Mouse (Mus musculus) bone marrow macrophage, adult 2 months (primary cell): Measurements from ENCODE around the gene Slc35f4. TPM values are rescaled to one million over a fixed set of nuclear protein-coding genes. Genes with fewer than 3 reads are reported as not detected.
"Not testable (repeated sequence)": the region's sequence is repeated elsewhere in the genome, so short reads cannot be mapped to it uniquely, and the experiment has no call there.

Experiments
- H3K27ac ChIP-seq: 2 replicates; pipeline ENCODE4 v1.5.1; 2012; ENCODE audit warnings: low read depth, low read length; ENCODE audit not compliant: insufficient read depth
- H3K4me1 ChIP-seq: 2 replicates; pipeline ENCODE4 v1.6.1; 2012; ENCODE audit warnings: low read length; ENCODE audit not compliant: control insufficient read depth, insufficient read depth
- H3K4me3 ChIP-seq: 2 replicates; pipeline ENCODE4 v1.5.1; 2012; ENCODE audit warnings: mild to moderate bottlenecking, low read length, moderate library complexity; ENCODE audit not compliant: insufficient read depth
- CTCF ChIP-seq: IDR thresholded peaks from 2 replicates; pipeline ENCODE4 v1.5.1; 2012; ENCODE audit warnings: low read depth, mild to moderate bottlenecking, low read length, moderate library complexity
- POLR2A ChIP-seq: IDR thresholded peaks from 2 replicates; pipeline ENCODE4 v1.6.1; 2012; ENCODE audit warnings: mild to moderate bottlenecking, low read depth, low read length, borderline replicate concordance
- polyA plus RNA-seq: library from polyadenylated mRNA; stranded (reverse); fragments of >200 nt; gene quantifications from 2 replicates; pipeline ENCODE4 v1.2.4, GENCODE M21; 2012; ENCODE audit not compliant: missing spikeins, insufficient read depth, insufficient read length

Gene Slc35f4
- polyA plus RNA-seq, 1 experiment = not detected

- no peaks in the 10 kb centered on the region for H3K4me1 ChIP-seq
- no peak overlapping the region for H3K4me3 ChIP-seq
- TF ChIP-seq CTCF = no peak
- TF ChIP-seq POLR2A = no peak
- no peak overlapping the region for H3K27ac ChIP-seq
These were observed 241.8 kb downstream of the Slc35f4 start for GRCm38 (mm10) chr14:49283784-49284655.

GRCm38 (mm10) chr14:49278880-49279279 is 247.0 kb downstream of the Slc35f4 start:
- Histone ChIP-seq H3K4me3 (no peak overlapping the region), H3K27ac (no peak overlapping the region), H3K4me1 (no peaks in the 10 kb centered on the region)
- TF ChIP-seq POLR2A = no peak
- no peak for TF ChIP-seq CTCF

- H3K27ac ChIP-seq, H3K4me1 ChIP-seq, H3K4me3 ChIP-seq: not testable (repeated sequence)
These were observed 247.4 kb downstream of the Slc35f4 start for GRCm38 (mm10) chr14:49278479-49278878.

DNA sequence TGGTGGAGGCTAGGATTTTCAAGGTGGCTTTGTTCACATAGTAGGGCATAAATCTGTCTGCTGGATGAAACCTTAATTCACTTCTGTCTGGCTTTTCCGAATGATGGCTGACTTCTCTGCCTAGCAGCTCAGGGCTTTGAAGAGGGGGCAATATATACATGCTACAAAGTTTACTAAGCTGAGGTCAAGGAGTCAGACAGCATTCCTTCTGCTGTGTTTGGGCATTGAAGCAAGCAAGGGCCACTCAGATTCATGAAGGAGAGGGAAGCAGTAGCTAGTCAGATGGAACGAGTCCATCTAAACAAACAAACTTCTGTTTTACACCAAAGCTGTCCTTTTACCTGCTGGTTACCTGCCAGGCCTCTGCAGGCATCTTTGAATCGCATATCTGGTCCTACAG is 248.2 kb downstream of the Slc35f4 start:
- TF ChIP-seq CTCF = no peak
- TF ChIP-seq POLR2A = no peak

DNA sequence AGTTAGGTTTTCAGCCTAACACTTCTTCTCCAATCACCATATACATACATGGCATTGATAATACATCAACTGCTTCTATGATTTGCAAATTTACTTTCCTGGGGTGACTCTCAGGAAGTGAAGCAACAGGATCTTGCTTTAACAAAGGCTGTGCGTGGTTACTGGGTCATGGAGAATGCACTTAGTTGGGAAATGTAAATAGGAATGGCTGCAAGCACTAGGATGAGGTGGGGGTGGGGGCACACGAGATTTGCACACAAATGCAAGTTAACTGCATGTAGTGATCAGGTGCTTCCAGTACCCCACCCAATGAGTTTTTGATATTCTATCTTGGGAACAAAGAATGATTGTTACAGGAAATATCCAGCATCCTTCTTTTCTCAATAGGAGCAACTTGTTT is 250.5 kb downstream of the Slc35f4 start:
- Histone ChIP-seq H3K27ac (no peak overlapping the region), H3K4me1 (no peaks in the 10 kb centered on the region), H3K4me3 (no peak overlapping the region)
- TF ChIP-seq CTCF (no peak), POLR2A (no peak)

More for the DNA sequence above, 248.2 kb downstream of the Slc35f4 start:
- Histone ChIP-seq H3K27ac (no peak overlapping the region), H3K4me1 (no peaks in the 10 kb centered on the region), H3K4me3 (no peak overlapping the region)

DNA sequence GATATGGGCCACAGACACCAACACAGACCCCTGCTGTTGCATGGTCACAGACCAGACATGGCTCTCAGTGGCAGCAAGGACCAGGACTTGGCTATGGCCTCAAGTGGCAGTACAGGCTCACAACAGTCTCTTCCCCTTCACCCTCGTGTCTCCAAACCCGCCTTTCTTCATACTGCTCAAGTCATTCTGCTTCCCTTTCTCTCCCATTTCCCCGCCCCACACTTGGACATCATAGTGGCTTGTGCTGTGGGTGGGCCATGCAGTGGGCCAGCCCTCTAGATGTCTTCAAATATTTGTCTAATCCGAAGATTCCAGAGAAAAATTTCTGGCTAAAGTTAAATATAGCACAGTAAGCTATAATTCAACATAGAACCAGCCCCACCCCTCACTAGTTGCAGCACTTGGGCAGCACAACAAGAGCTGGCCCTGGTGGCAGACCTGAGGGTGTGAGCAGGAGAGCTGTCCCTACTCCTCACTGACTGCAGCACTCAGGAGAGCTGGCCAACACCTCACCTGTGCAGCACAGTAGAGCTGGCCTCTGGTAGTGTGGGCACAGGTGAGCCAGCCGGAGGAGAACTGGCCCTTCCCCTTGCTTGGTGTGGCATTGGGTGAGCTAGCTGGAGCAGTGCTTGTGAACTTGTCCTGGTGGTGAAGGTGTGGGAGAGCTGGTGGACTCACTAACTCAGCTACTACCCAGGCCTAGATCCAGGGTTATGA is 260.4 kb downstream of the Slc35f4 start:
- no peak for TF ChIP-seq POLR2A
- no peak for TF ChIP-seq CTCF
- Histone ChIP-seq H3K27ac (no peak overlapping the region), H3K4me3 (no peak overlapping the region), H3K4me1 (no peaks in the 10 kb centered on the region)
